Mouse (Mus musculus) c-Kit-positive CD71-negative TER-119-negative erythroid progenitor cells, embryonic 14.5 days (primary cell): ENCODE measurements at regions not wholly inside any gene's neighbourhood (a gene's known extent, or its start where the extent isn't known, plus 50 kb on each side); places are given as distances from the start of the nearest gene placed in this dataset.
A peak's percentile ranks its signal among the peaks of the same experiment; 100 is the strongest.

ENCODE experiments used
- DNase-seq: peaks from one replicate; pipeline ENCODE4 v3.0.0-alpha.2; 2013; ENCODE audit warnings: low read depth

DNA sequence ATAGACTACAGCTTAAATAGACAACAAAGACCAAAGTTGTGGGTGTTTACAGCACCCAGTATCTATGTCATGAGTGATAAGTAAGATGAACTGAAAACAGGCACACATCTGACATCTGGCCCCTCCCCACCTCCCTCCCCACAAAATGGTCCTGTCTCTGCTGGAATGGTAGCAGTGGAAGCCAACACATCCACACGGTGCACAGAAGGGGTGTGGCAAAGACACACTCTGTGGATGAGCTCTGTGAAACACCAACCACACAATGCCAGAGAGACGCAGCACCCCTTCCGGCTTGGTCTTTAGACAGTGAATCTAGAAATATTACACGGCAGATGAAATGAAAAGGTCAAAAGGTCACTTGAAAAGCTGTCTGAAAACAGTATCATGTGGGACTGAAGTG lies 85.6 kb downstream of the Fgf18 start:
- DNase-seq: no peak

DNA sequence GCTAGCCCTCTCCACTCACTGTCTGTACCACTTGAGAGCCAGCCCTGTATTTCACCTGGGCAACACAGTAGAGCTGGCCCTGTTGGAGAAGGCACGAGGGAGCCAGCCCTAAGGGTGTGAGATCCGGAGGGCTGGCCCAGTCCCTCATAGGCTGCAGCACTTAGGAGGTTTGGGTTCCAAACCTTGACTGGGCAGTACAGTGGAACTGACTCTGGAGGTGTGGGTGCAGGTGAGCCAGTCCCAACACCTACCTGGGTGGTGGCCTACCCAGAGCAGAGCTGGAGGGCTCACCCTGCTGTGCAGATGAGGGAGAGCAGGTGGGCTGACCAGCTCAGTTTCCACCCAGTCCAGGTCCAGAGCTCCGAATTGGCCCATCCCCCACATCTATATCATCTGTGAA lies 86.8 kb downstream of the Fgf18 start:
- DNase-seq: no peak

DNA sequence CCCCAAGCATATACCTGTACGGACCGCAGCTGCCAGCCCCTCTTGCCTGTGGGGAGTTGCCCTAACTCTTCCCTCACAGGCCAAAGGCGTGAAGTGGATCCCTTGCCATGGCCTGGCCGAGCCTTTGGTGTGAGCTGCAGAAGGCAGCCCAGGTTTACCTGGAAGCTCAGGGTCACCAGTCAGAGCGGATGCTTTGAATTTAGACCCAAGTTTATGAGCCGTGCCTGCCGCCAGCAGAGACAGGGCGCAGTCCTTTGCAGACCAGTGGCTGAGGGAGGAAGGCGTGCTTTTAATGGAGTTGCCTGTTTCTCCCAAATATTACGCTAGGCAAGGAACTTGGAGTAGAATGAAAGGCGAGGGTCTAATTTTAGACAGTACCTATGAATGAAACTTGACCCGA lies 97.0 kb downstream of the Fgf18 start:
- no peak for DNase-seq

DNA sequence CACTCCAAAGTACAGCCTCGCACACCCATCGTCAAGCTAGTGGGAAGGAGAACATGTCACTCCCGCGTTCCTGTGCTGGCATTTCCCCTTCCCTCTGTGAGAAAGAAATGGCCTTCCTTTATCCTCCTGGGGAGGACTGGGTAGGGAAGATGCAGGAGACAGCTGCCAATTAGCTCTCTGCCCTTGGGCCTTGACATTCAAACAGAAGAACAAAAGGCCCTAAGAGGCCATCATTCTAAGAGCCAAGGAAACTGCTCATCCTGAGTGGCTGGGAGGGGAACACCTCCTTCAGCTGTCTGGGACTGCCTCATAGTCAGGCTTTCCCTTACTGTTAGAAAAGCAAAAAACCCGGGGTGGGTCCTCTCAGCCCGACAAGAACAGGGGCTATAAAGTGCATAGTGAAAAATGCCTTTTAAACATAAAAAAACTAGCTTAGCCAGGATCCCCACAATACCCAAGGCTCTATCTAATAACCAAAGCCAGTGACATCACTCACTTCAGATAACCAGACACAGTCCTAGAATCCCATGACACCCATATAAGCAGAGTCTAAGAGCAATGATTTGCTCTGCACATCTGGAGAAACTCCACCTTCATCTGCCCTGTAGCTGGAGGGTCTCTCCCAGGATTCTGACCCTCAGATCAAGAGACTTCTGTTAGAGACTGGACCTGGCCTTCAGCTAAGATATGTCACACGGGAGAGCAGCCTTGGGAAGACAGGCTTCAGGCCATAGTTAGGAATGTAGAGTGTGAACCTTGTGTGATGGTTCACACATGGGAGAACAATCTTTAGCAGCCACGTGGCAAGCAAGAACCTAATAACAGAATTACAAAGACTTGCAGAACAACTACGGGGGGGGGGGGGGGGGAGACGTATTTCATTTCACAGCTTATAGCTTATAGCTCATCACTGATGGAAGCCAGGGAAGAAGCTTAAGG lies 107.1 kb downstream of the Fgf18 start:
- DNase-seq: no peak

DNA sequence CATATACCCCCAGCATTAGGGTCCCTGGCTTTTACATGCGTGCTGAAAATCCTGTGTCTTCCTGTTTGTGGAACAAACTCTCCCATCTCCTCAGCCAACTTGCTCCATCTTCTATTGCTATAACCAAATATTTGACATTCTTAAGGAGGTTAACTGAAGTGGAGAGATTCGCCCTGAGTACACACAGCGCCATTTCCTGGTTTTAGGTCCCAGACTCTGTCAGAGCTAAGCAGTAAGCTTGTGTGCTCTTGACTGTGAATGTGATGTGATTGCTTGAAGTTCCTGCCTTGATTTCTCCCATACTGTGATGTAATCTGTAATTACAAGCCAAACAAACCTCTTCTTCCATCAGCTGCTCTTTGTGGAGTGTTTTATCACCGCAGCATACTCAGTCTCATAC lies 110.8 kb downstream of the Fgf18 start:
- no peak for DNase-seq

DNA sequence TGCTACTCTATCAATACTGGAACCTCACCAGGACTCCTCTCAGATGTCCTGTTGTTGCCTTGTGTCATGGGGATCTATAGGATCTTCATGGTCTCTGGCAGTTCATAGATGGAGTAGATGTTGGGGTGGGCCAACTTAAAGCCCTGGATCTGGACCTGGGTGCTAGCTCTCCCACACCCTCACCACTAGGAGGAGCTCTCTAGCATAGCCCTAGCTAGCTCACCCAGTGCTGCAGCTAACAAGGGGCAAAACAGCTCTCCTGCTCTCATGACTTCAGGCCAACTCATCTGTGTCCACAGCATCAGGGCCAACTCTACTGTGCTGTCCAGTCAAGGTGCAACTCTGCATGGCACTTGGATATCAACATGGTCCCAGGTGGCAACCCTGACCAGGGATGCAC lies 118.3 kb downstream of the Fgf18 start:
- peak; percentile 5 for DNase-seq

DNA sequence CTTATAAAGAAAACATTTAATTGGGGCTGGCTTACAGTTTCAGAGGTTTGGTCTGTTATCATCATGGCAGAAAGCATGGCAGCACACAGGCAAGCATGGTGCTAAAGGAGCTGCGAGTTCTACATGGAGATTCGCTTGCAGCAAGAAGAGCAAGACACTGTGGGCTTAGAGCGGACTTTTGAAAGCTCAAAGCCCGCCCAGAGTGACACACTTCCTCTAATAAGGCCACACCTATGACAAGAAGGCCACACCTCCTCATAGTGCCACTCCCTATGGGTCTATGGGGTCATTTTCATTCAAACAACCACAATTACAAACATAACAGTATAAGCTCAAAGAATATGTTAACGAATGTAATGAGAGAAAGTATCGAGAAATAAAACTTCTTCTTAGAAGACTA lies 120.1 kb downstream of the Fgf18 start:
- DNase-seq: no peak

DNA sequence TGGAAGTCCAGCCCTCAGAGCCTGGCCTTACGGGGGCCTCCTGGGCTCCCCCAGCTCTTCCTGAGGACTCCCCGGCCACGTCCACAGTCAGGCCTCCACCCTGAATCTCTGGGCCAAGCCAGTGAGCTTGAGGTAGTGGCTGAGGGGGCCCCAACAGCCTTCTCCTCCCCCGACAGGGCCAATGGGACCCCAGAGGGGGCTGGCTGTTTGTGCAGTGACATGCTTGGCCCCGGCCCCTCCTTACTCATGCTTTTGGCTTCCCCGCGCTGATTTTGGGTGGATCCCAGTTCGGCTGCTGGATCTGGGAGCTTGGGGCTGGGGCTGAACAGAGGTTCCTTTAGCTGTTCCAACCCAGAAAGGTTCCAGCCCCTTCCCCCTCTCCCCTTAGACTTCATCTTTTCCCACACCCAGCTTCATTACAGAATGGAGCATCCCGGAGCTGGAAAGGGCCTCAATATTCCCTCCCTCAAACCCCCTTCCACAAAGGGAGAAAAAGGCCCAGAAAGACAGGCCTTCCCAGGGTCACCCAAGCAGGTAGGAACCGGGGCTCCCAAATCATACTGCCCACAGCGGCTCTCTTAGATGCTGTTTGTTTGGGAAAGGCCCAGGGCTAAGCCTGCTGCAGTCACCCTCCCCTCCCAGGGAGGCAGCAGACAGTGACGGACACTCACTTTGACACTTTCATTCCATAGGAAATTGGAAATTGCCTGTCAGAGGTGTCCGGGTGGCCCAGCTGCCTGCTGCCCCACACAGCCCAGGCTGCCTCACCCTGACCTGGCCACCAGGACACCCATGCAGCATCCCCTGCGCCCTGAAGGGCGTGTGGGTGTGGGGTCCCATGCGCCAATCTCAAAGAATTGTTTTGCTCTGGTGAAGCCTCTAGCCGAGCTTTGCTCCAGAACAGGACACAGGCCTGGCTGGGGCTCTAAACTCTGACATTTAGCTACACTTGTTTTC lies 133.7 kb downstream of the Fgf18 start:
- no peak for DNase-seq

DNA sequence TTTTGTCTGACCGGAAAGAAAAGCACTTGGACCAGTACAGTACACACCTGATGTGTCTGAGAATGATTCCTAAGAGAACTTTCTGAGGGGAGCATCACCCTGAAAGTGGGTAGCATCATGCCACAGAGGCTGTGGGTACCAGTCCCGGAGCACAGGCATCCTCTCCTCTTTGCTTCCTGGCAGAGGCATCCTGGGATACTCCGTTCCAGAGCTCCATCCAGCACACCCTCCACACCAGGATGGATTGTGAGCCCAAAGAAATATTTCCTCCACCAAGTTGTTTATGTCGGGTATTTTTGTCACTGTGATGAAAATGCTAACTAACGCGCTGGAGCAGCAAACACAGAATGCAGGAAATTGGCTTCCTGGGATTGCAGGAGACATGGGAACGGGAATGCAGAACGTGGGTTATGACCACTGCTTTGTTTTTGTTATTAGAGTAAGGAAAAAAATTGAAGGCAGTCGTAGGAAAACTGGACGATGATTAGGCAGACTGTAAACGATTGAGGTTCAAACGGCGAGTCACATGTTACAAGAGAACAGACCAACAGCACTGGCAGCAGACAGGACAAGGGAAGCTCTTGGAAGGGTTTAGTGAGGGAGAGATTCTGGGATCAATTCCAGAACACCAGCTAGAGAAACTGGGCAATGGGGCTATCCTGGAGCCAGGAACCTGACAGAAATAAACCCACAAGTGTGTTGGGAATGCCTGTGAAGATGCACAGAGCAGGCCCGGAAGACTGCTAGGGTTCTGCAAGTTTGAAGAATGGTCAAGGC lies 134.6 kb downstream of the Fgf18 start:
- no peak for DNase-seq

DNA sequence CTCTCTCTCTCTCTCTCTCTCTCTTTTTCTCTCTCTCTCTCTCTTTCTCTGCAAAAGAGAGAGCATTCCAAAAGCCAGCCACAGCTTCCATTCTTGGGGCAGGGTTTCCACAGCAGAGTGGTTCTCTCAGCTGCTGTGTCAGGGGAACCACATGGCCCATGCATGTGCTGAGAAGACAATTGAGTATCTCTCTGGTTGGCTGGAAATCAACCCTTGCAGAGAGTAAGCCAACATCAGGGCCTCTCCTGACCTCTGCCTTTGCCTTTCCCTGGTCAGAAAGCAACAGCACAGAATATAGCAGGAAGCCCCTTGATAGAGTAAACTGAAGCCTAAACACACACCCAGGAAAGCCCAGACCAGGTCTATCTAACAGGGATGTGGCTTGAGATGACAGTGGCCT lies 138.6 kb downstream of the Fgf18 start:
- no peak for DNase-seq

DNA sequence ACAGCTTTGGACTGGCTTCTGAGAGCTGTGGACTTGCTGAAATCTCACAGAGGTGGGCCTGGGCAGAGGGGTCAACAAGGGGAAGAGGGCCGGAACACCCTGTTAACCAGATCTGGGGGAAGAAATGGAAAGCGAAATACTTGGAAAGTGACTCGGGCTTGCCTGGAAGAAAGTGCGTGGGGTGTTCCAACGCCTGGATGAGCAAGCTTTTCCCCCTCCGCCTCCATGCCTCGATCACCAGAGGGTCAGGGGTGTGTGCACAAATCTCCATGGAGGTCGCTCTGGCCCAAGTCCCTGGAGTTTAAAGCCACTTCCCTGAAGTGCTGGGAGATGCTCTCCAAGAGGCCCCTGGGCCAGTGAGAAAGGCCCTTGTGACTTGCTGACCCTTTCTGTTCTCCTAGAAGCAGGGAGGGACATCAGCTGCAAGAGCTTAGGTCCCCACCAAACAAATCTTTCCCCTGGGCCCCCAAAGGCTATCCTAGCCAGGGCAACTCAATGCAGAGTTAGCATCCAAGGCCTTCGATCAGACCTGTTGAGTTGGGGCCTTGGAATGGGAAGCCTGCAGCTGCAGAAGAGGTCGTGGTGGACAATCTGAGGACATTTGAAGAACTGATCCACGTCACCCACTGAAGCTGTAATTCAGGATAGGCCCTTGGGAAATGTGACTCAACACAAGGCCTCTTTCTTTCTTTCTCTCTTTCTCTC lies 139.2 kb downstream of the Fgf18 start:
- no peak for DNase-seq

DNA sequence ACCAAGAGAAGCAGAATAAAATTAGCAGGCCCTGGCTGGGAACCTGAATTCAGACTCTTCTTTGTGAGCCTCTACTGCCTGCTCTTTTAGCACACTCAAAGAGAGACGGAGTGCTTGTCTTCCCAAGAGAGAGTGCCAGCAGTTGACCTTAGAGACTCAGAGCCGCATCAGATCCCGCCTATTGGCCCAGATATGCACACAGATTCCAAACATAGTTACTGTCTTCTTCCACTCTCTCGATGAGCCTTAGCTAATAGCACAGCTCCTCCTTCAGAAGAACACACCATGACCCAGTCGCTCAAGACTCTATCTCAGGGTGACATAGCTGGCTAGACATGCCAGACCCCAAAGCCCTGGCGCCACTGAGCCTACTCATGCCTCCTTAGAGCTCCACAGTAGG lies 139.8 kb downstream of the Fgf18 start:
- no peak for DNase-seq

DNA sequence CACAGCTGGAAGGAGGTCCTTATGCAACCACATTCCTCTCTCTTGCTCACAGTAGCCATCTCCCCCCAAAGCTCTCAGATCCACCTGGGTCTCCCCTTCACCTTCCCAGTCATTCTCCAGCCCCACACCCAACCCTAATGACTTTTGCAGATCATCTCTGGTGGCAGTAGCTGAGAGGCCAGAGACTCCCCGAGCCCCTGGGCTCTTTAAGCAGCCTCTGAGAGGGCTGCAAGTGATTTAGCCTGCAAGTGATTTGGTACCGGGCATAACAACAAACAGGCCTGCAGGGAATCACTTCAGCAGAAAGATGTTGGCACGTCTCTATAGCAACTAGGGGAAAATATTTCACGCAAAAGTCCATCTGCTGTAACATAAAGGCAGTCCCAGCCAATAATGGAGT lies 142.0 kb downstream of the Fgf18 start:
- DNase-seq: no peak

DNA sequence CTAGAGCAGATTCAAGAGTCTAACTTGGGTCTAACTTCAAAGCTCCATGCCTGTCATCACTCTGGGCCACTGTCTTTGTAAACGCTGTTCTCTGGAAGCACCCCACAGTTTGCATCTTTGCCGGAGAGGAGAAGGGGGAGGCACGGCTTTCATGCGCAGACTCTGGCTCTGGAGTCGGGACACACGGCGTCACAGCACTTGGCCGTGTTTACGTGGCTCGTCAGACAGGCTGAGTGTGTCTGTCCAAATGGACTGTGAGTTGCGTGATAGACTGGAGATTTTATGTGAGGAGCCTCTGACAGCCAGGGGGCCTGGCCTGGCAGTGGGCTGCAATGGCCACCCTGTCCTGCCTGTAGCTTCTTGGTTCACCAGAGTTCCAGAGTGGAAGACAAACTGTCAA lies 142.6 kb downstream of the Fgf18 start:
- no peak for DNase-seq

DNA sequence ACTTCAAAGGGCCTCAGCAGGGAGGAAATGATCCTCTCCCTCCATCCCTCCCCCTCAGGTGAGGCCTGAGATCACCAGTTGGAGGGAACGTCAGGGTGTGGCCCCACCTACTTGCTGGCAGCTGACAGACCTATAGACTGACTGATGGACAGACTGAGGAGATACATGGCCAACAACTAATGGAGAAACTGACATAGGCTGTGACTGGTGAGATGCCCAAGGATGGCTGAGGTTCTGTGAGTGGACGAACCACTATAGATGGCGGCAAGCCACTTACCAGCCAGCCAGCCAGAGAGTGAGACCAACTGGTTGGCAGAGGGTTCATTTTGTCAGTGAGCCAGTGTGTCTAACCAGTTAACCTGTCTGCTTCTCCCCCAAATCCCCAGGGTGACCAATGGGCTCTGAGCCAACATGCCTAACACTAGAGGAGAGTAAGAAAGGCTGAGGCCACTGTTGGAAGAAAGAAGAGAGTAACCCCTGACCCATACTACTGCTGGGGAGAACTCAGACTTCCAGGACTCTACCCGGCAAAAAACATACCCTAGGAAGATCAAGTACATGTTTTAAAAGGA lies 147.4 kb downstream of the Fgf18 start:
- no peak for DNase-seq

DNA sequence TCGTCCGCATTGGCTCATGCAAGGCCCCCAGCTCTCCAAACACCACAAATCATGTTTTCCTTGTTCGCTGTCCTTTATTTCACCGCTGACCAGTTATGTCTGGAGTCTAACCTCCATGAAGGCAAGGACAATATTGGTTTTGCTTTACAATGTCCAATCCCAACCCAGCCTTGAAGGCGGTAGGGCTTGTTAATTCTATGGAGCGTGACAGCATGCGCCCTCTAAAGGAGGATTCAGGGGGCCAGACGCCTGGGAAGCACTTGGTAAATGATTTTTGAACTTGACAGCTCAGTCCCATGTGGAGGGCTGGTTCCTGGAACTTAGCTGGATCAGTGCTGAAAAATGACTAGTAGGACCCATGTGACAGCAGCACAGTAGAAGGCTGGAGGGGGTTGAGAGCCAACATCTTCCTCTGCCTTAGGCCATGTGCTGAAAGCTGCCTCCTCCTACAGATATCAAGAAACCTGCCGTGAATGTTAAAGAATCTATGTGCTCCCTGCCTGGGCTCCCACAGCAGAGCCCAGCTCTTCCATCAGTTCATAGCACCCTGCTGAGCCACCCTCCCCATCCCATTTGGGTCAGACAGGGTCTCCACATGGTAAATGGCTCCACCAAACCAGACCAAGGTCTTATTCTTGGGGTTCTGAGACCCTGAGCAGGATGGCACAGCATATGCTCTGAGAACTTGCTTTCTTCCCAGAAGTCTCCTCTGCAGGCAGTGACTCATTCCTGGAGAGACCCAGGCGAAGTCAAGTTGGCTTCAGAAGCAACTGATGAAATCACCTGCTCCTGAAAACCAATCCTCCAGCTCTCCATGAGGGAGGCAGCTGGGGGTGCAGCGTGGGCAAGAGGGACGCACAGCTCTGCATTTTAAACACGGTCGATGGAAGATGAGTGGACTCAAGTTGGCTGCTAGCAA lies 148.3 kb downstream of the Fgf18 start:
- no peak for DNase-seq

DNA sequence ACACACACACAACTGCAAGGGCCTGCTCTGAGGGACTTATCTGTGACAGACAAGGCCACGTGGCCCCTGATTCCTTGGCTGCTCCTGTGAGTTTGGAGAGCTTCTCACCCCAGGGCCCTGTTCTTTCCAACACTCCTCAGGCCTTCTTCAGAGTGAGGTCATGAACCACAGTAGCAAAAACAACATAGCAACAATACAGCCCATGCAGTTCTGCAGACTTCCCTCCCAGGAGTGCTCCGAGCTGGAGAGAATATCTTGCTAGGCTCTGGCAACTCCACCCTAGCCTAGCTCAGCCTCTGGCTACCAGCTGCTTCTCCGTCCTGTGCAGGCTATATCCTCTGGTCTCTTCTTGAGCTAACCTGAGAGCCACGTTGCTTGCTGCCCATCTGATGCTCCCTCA lies 152.8 kb downstream of the Fgf18 start:
- no peak for DNase-seq

DNA sequence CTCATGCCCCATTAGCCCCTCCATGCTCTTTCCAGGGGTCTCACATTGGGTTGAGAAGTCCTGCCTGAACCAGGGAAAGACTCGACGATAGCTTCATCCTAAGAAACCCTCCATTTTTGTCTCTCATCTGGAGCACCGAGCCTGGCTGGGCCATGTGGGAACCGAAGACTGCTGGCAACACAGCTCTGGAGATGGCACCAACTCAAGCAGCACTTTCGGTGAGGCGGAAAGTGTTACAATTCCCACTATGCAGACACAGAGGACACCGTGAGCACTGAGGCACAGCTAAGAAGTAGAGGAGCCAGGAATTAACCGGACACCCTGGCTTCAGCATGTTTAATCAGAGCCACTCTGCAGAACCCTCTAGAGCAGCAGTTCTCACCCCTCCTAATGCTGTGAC lies 153.8 kb downstream of the Fgf18 start:
- DNase-seq: no peak

DNA sequence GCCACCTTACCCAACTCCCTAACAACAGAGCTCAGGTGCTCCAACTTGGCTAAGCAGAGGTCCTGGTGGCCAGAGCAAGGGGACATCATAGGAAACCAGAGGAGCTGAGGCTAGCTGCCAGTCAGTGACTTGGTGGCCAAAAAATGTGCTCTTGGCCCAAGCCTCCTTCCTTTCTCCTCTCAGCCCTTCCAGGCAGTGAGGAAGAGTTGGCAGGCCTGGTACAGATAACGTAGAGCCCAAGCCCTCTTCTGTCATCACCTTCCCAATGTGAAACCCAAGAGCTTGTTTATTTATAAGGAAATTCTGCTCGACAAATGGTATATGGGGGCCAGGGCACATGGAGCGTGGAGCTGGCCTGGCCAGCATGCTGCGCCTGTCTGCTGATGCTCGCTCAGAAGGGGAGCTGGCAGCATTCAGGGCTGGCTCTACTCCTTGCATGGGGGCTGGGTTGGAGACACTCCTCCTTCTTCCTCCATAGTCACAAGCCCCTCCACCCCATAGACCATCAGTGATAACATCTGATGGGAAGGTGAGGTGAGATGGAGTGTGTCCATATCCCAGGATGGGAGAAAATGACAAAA lies 156.1 kb downstream of the Fgf18 start:
- no peak for DNase-seq

DNA sequence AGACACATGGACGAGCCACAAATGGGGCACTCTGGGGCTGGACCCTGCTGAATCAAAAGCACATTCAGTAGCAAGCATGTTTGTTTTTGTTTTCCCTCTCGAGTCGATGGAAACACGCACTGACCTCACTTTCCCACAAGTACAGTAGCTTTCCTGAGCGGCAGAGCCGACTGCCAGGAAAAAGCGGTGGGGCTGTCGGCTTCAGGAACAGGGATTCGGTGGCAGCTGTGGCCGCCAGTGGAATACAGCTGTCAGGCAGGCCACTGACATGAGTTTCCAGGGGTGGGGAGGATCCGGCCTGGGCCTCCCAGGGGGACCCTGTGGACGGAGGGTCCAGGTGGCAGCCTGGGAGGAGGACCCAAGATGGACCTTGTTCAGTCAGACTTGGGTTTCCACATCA lies 157.0 kb downstream of the Fgf18 start:
- DNase-seq: no peak
